Mouse (Mus musculus) erythroblast, embryonic 14.5 days (primary cell): ENCODE results near the gene Actl10.

Experiments used
- GATA1 ChIP-seq: IDR thresholded peaks from 2 replicates; pipeline ENCODE4 v1.6.1; 2012; ENCODE audit warnings: low read length, inconsistent platforms, mixed read lengths
- TAL1 ChIP-seq: IDR thresholded peaks from 3 replicates; pipeline ENCODE4 v1.6.1; 2012; ENCODE audit warnings: low read length, inconsistent platforms, mixed read lengths

- TF ChIP-seq GATA1: no peak
- no peak for TF ChIP-seq TAL1
Observed at GRCm38 (mm10) chr2:154589051-154589450, 37.5 kb downstream of the Actl10 start.
